Mouse (Mus musculus) ES-E14 (cell line): ENCODE data around the gene Bbs2. TPM values are rescaled to one million over a fixed set of nuclear protein-coding genes. Genes with fewer than 3 reads are reported as not detected.

Experiments used
- DNase-seq: peaks from one replicate; pipeline ENCODE4 v3.0.0-alpha.2; 2013; ENCODE audit warnings: low read depth, low spot score
- H3K27ac ChIP-seq: 2 replicates; pipeline ENCODE4 v1.5.1; 2012; ENCODE audit warnings: low read depth, mild to moderate bottlenecking, low read length, moderate library complexity, mixed read lengths; ENCODE audit not compliant: poor library complexity, insufficient read depth, severe bottlenecking
- H3K36me3 ChIP-seq: 2 replicates; pipeline ENCODE4 v1.6.1; 2012; ENCODE audit warnings: mild to moderate bottlenecking, low read length, moderate library complexity, mixed read lengths; ENCODE audit not compliant: control insufficient read depth, poor library complexity, insufficient read depth, severe bottlenecking
- H3K4me1 ChIP-seq, 2 experiments: fragments of 150-350 bp in 1 of 2; sonication (generic) in 1 of 2; 2 replicates each; pipeline ENCODE4 v1.6.1; 2012; ENCODE audit warnings: low read length in 2 of 2, mild to moderate bottlenecking in 1 of 2, mixed read lengths in 1 of 2; ENCODE audit not compliant: control insufficient read depth in 2 of 2, insufficient read depth in 2 of 2, poor library complexity in 1 of 2
- H3K4me3 ChIP-seq, 2 experiments: fragments of 150-350 bp in 1 of 2; sonication (generic) in 1 of 2; 2 replicates each; pipeline ENCODE4 v1.5.1; 2012; ENCODE audit warnings: low read length in 2 of 2, low read depth in 1 of 2, mild to moderate bottlenecking in 1 of 2, mixed read lengths in 1 of 2; ENCODE audit not compliant: insufficient read depth in 1 of 2, poor library complexity in 1 of 2, severe bottlenecking in 1 of 2
- H3K9ac ChIP-seq: 2 replicates; pipeline ENCODE4 v1.6.1; 2012; ENCODE audit warnings: low read depth, mild to moderate bottlenecking, low read length, mixed read lengths; ENCODE audit not compliant: poor library complexity, insufficient read depth, severe bottlenecking
- H3K9me3 ChIP-seq: fragments of 150-350 bp; sonication (generic); 2 replicates; pipeline ENCODE4 v1.6.1; 2012; ENCODE audit warnings: low read depth, mild to moderate bottlenecking, low read length; ENCODE audit not compliant: control insufficient read depth, insufficient read depth
- CHD2 ChIP-seq: IDR thresholded peaks from 2 replicates; pipeline ENCODE4 v1.6.1; 2014; ENCODE audit warnings: mild to moderate bottlenecking, low read depth, low read length, inconsistent platforms
- HCFC1 ChIP-seq: IDR thresholded peaks from 2 replicates; pipeline ENCODE4 v1.6.1; 2012; ENCODE audit warnings: low read length, inconsistent platforms, borderline replicate concordance; ENCODE audit not compliant: insufficient read depth
- MAFK ChIP-seq: IDR thresholded peaks from 2 replicates; pipeline ENCODE4 v1.6.1; 2014; ENCODE audit warnings: mild to moderate bottlenecking, low read depth, low read length, inconsistent platforms; ENCODE audit not compliant: insufficient read depth
- ZC3H11A ChIP-seq: IDR thresholded peaks from 2 replicates; pipeline ENCODE4 v1.6.1; 2012; ENCODE audit warnings: low read depth, mild to moderate bottlenecking, inconsistent platforms, low read length, borderline replicate concordance
- ZNF384 ChIP-seq: IDR thresholded peaks from 2 replicates; pipeline ENCODE4 v1.6.1; 2012; ENCODE audit warnings: low read depth, low read length, inconsistent platforms
- in situ Hi-C, 2 experiments: fragments of 600-800 bp; cut with MboI; formaldehyde crosslinking; loops; one replicate each; pipeline ENCODE4 v1.15.1; 2025; ENCODE audit warnings: low sequenced_read_pairs in 2 of 2, inconsistent platforms in 1 of 2; ENCODE audit not compliant: unreplicated experiment in 2 of 2
- total RNA-seq: library from RNA; depleted of rRNA; stranded (reverse); fragments of 300-350 nt; gene quantifications from 2 replicates; pipeline ENCODE4 v1.2.3, GENCODE M21; 2012

Gene Bbs2
- total RNA-seq, 1 experiment = 26.0 TPM

DNA sequence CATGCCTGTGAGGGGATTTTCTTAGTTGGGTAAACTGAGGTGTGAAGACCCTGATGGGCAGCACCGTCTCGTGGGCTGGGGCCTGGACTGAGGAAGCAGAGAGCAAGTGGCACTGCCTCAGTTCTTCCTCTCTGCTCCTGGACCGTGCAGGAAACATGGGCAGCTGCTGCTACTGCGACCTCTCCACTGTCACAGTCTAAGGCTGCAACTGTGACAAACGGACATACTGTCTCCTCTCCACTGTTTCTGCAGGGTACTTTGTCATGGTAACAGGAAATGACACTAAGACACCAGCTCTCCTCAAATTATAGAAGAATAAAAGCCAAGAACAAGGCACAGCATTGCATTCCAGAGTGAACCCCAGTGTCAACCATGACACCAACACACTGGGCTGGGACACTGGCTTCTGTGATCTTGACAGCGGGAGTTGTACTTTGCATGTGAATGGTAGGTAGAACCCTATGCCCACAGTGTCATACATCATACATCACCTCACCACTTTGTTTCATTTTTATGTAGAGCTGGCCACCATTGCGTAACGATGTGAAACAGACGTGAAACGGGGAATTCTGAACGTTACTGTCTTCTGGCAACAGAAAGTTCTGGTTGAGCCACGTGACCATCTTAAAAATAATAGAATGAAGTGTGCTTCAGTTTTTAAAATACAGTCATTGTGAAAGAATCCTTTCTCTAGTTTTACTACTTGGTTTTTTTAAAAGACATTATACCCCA, 22.1 kb downstream of the Bbs2 start:
- no peak overlapping the region for H3K9ac ChIP-seq
- in situ Hi-C loops = no loop called here

DNA sequence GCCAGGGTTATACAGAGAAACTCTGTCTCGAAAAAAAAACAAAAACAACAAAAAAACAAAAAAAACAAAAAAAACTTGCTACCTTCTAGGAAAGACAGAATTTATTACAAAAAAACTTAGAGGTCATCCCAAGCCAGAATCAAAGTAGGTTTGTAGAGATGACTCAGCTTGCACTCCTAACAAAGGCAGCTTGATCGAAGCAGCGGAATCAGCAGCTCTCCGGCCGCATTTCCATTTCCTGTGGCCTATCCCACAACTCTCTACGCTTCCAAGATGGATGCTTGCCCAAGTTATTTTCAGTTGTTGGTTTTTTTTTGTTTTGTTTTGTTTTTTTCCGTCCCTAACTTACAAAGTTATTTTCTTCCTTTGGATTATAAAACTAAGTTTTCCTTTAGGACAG, 29.9 kb downstream of the Bbs2 start:
- Histone ChIP-seq H3K9me3 (no peaks in the 10 kb centered on the region), H3K27ac (no peak overlapping the region; the same call in 1 of the 2 replicates), H3K4me1 (peaks cover 0 to 7% of the 10 kb centered on the region in 2 experiments; a peak in 3 of 4 replicates), H3K36me3 (peaks cover 13% of the 10 kb centered on the region; the same call in 1 of the 2 replicates), H3K4me3 (no peak overlapping the region), H3K9ac (no peak overlapping the region)
- in situ Hi-C loops = no loop called here
- no peak for DNase-seq
- TF ChIP-seq ZC3H11A (no peak), MAFK (0 out of 2 replicates have a peak, but pooled peaks have one; percentile 45)

More for the DNA sequence above, 22.1 kb downstream of the Bbs2 start:
- Histone ChIP-seq H3K4me3 (no peak overlapping the region), H3K27ac (no peak overlapping the region), H3K36me3 (peaks cover 2% of the 10 kb centered on the region; the same call in 1 of the 2 replicates), H3K9me3 (no peaks in the 10 kb centered on the region), H3K4me1 (no peaks in the 10 kb centered on the region)
- TF ChIP-seq CHD2 (no peak), MAFK (no peak), ZC3H11A (no peak), HCFC1 (no peak), ZNF384 (no peak)
- DNase-seq = no peak

DNA sequence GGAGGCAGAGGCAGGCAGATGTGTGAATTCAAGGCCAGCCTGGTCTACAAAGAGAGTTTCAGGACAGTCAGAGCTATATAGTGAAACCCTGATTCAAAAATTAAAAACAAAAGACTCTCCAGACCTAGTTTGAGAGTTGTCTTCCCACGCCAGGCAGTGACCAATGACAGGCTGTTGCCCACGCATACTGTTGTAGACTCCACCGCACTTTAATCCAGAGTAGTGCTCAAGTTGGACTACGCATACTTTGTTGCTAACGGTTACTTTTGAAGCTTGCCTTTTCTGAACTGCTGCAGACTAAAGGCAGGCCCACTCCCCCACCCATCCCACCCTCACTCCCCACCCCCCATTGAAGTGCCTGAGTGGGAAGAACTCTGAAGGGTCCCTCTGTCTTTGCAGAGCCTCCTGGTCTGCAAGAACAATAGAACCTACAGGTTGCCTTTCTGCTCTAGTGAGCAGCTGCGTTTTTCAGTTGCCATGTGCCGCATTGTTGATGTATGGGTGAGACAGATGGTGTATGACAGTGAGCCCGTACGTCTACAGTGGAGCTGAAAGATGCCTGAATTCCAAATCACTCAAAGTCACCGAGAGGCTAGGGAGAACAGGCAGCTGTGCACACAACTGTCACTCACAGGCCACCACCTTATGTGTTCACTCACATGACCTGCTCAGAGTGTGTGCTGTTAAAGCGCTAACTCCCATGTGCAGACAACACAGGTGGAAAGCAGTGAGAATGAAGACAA, 32.4 kb downstream of the Bbs2 start:
- peaks cover 17% of the 10 kb centered on the region for H3K36me3 ChIP-seq
- TF ChIP-seq CHD2 = no peak
- TF ChIP-seq MAFK = no peak
- TF ChIP-seq HCFC1 = no peak
- TF ChIP-seq ZNF384 = no peak
- no peak for TF ChIP-seq ZC3H11A
- no peak for DNase-seq
- in situ Hi-C loops = no loop called here
- H3K9ac ChIP-seq = no peak overlapping the region
- no peak overlapping the region for H3K27ac ChIP-seq
- H3K9me3 ChIP-seq = no peaks in the 10 kb centered on the region
- peaks cover 2 to 7% of the 10 kb centered on the region in 2 experiments for H3K4me1 ChIP-seq
- H3K4me3 ChIP-seq = no peak overlapping the region

DNA sequence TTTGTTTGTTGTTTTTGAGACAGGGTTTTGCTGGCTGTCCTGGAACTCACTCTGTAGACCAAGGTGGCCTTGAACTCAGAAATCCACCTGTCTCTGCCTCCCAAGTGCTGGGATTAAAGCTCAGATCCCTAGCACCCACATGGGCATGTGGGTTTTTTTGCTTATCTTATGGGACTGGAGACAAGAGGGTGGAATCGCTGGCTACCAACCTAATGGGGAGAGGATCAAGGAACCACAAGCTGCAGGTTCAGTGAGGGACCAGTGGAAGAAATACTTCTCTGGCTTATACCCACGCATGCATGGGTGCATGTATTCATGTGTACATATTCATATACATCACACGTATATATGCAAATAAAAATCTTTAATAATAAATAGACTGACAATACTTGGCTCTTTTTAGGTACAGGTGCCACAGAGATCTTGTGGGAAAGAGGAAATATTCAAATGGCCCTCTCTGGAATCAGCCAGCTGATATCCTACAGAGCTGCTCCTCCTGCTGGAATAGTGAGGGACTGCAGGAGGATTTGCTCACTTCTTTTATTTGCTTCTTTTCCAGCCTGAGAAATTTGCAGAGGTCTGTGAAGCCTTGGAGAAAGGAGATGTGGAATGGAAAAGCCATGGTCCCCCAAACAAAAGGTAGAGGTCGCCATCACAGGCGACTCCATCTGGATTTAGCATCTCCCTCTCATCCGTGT, 41.4 kb downstream of the Bbs2 start:
- DNase-seq = peak; percentile 36
- in situ Hi-C loops = no loop called here
- no peak overlapping the region for H3K9ac ChIP-seq
- H3K27ac ChIP-seq = no peak overlapping the region
- no peak overlapping the region for H3K4me3 ChIP-seq
- H3K36me3 ChIP-seq = peaks cover 7% of the 10 kb centered on the region; the same call in 1 of the 2 replicates
- no peak for TF ChIP-seq CHD2
- TF ChIP-seq ZC3H11A = peak; percentile 49
- no peaks in the 10 kb centered on the region; the same call in 1 of the 2 replicates for H3K9me3 ChIP-seq
- no peaks in the 10 kb centered on the region for H3K4me1 ChIP-seq
